Mouse (Mus musculus) ES-E14 (cell line): Measurements from ENCODE around the gene Myod1.

Experiments
- CHD2 ChIP-seq: IDR thresholded peaks from 2 replicates; pipeline ENCODE4 v1.6.1; 2014; ENCODE audit warnings: mild to moderate bottlenecking, low read depth, low read length, inconsistent platforms
- HCFC1 ChIP-seq: IDR thresholded peaks from 2 replicates; pipeline ENCODE4 v1.6.1; 2012; ENCODE audit warnings: low read length, inconsistent platforms, borderline replicate concordance; ENCODE audit not compliant: insufficient read depth
- MAFK ChIP-seq: IDR thresholded peaks from 2 replicates; pipeline ENCODE4 v1.6.1; 2014; ENCODE audit warnings: mild to moderate bottlenecking, low read depth, low read length, inconsistent platforms; ENCODE audit not compliant: insufficient read depth

DNA sequence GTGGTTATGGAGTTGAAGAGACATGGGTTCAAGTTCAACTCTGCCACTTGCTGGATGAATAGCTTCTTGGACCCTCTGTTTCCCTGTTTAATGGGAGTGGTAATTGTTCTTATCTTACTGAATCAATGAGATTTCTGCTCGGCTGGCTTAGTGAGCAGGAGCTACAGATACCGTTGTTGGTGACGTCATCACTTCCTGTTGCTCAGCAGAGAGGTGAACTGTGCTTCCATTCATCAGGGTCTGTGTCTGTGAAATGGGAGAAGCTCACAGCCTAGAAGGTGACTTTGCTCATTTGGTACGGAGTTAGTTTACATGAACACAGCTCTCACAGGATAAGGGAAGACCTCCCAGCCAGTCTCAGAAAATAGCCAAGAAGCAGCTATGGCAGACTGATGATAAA, 22.4 kb upstream of the Myod1 start:
- TF ChIP-seq MAFK, result no peak
- no peak for TF ChIP-seq CHD2
- no peak for TF ChIP-seq HCFC1
